Mouse (Mus musculus) C2C12 (cell line): ENCODE measurements around the gene Lsp1. TPM values are rescaled to one million over a fixed set of nuclear protein-coding genes. Genes with fewer than 3 reads are reported as not detected.

ENCODE experiments used
- H3K27me3 ChIP-seq: one replicate; pipeline ENCODE4 v1.6.1; 2011; ENCODE audit not compliant: control insufficient read depth, insufficient read depth, insufficient read length
- H3K36me3 ChIP-seq: one replicate; pipeline ENCODE4 v1.6.1; 2011; ENCODE audit not compliant: control insufficient read depth, insufficient read depth
- H3K4me3 ChIP-seq: one replicate; pipeline ENCODE4 v1.5.1; 2011; ENCODE audit warnings: mild to moderate bottlenecking, control low read depth; ENCODE audit not compliant: poor library complexity, insufficient read depth, severe bottlenecking
- H3K79me2 ChIP-seq: one replicate; pipeline ENCODE4 v1.6.1; 2011; ENCODE audit not compliant: control insufficient read depth, insufficient read depth
- H3K79me3 ChIP-seq: one replicate; pipeline ENCODE4 v1.6.1; 2011; ENCODE audit warnings: low read depth, control low read depth
- H3ac ChIP-seq: one replicate; pipeline ENCODE3; 2011; ENCODE audit warnings: low read depth; ENCODE audit not compliant: control insufficient read depth, insufficient read length
- CEBPB ChIP-seq: IDR thresholded peaks from one replicate; pipeline ENCODE4 v1.6.1; 2011; ENCODE audit warnings: low read depth, mild to moderate bottlenecking, control low read depth, moderate library complexity
- CTCF ChIP-seq: IDR thresholded peaks from one replicate; pipeline ENCODE4 v1.5.1; 2011; ENCODE audit not compliant: control insufficient read depth, insufficient read depth, insufficient read length
- FOSL1 ChIP-seq: IDR thresholded peaks from one replicate; pipeline ENCODE4 v1.8.0; 2011; ENCODE audit warnings: mild to moderate bottlenecking, low read length; ENCODE audit not compliant: poor library complexity, insufficient read depth, severe bottlenecking
- MAX ChIP-seq: IDR thresholded peaks from one replicate; pipeline ENCODE4 v1.6.1; 2011; ENCODE audit warnings: mild to moderate bottlenecking, control low read depth
- MYOD1 ChIP-seq: IDR thresholded peaks from one replicate; pipeline ENCODE4 v1.6.1; 2011; ENCODE audit warnings: low read depth; ENCODE audit not compliant: control insufficient read depth, insufficient read length
- MYOG ChIP-seq: IDR thresholded peaks from one replicate; pipeline ENCODE4 v1.6.1; 2011; ENCODE audit not compliant: control insufficient read depth, insufficient read length; ENCODE audit errors: extremely low read depth
- USF1 ChIP-seq: IDR thresholded peaks from one replicate; pipeline ENCODE4 v1.6.1; 2011; ENCODE audit warnings: low read depth, mild to moderate bottlenecking, control low read depth, moderate library complexity
- polyA plus RNA-seq: library from polyadenylated mRNA; unstranded; fragments of >200 nt; fragmentation: generic; extraction: Trizol; gene quantifications from one replicate; pipeline ENCODE4 v1.2.1, GENCODE M21; 2012; ENCODE audit warnings: missing spikeins

The Lsp1 gene
- polyA plus RNA-seq, 1 experiment, result 96.1 TPM

GRCm38 (mm10) chr7:142493535-142493934 is 32.9 kb downstream of the Lsp1 start:
- TF ChIP-seq USF1 (no peak), MYOG (no peak), MYOD1 (no peak), FOSL1 (no peak), CTCF (no peak), CEBPB (no peak), MAX (no peak)
- Histone ChIP-seq H3ac (no peak overlapping the region), H3K36me3 (peaks cover 47% of the 10 kb centered on the region), H3K4me3 (no peak overlapping the region), H3K27me3 (no peaks in the 10 kb centered on the region), H3K79me3 (no peaks in the 10 kb centered on the region), H3K79me2 (no peaks in the 10 kb centered on the region)

- H3K79me3 ChIP-seq, result no peaks in the 10 kb centered on the region
- H3K4me3 ChIP-seq, result no peak overlapping the region
- no peak overlapping the region for H3ac ChIP-seq
- TF ChIP-seq USF1 (no peak), MYOG (no peak), MYOD1 (no peak), FOSL1 (no peak), CTCF (no peak), CEBPB (no peak), MAX (no peak)
- peaks cover 25% of the 10 kb centered on the region for H3K36me3 ChIP-seq
- no peaks in the 10 kb centered on the region for H3K27me3 ChIP-seq
- H3K79me2 ChIP-seq, result no peaks in the 10 kb centered on the region
Measured at GRCm38 (mm10) chr7:142496158-142496557, 35.5 kb downstream of the Lsp1 start.

- H3K79me2 ChIP-seq, result no peaks in the 10 kb centered on the region
- peak; percentile 16 for TF ChIP-seq CTCF
- TF ChIP-seq MYOG, result no peak
- no peak for TF ChIP-seq MAX
- no peak for TF ChIP-seq FOSL1
Measured at GRCm38 (mm10) chr7:142496800-142497199, 36.2 kb downstream of the Lsp1 start.

GRCm38 (mm10) chr7:142497775-142498174 is 37.2 kb downstream of the Lsp1 start:
- no peak overlapping the region for H3K4me3 ChIP-seq
- no peak overlapping the region for H3ac ChIP-seq
- peaks cover 18% of the 10 kb centered on the region for H3K36me3 ChIP-seq
- TF ChIP-seq CEBPB (no peak), CTCF (peak; percentile 57), MAX (no peak)
- H3K79me2 ChIP-seq, result no peaks in the 10 kb centered on the region
- no peaks in the 10 kb centered on the region for H3K27me3 ChIP-seq
- H3K79me3 ChIP-seq, result no peaks in the 10 kb centered on the region

More at GRCm38 (mm10) chr7:142496800-142497199, 36.2 kb downstream of the Lsp1 start:
- Histone ChIP-seq H3K79me3 (no peaks in the 10 kb centered on the region), H3ac (no peak overlapping the region), H3K27me3 (no peaks in the 10 kb centered on the region), H3K4me3 (no peak overlapping the region), H3K36me3 (peaks cover 18% of the 10 kb centered on the region)

- TF ChIP-seq CEBPB (no peak), MAX (no peak), MYOG (no peak), CTCF (no peak), FOSL1 (no peak), USF1 (no peak), MYOD1 (no peak)
- H3ac ChIP-seq, result no peak within 1 kb of the TSS
- no peaks in the 10 kb centered on the region for H3K27me3 ChIP-seq
Measured at GRCm38 (mm10) chr7:142498575-142498974, 38.0 kb downstream of the Lsp1 start, which contains the start of gene Tnnt3. TSS of gene Tnnt3 (plus strand) at chr7:142498836.

GRCm38 (mm10) chr7:142499010-142499721 is 38.6 kb downstream of the Lsp1 start:
- Histone ChIP-seq H3K36me3 (peaks cover 10% of the 10 kb centered on the region), H3K79me3 (no peaks in the 10 kb centered on the region), H3K27me3 (no peaks in the 10 kb centered on the region), H3K4me3 (no peak overlapping the region), H3K79me2 (no peaks in the 10 kb centered on the region), H3ac (no peak overlapping the region)
- peak; percentile 71 for TF ChIP-seq MYOD1
- no peak for TF ChIP-seq MAX
- TF ChIP-seq FOSL1, result no peak
- no peak for TF ChIP-seq MYOG
- no peak for TF ChIP-seq CTCF

More at GRCm38 (mm10) chr7:142498575-142498974, 38.0 kb downstream of the Lsp1 start, which contains the start of gene Tnnt3:
- Histone ChIP-seq H3K79me3 (no peaks in the 10 kb centered on the region), H3K79me2 (no peaks in the 10 kb centered on the region), H3K36me3 (peaks cover 12% of the 10 kb centered on the region), H3K4me3 (no peak within 1 kb of the TSS)
